Mouse (Mus musculus) ES-E14 (cell line): ENCODE measurements around the gene Cd48. TPM values are rescaled to one million over a fixed set of nuclear protein-coding genes. Genes with fewer than 3 reads are reported as not detected.

Source experiments
- DNase-seq: peaks from one replicate; pipeline ENCODE4 v3.0.0-alpha.2; 2013; ENCODE audit warnings: low read depth, low spot score
- H3K27ac ChIP-seq: 2 replicates; pipeline ENCODE4 v1.5.1; 2012; ENCODE audit warnings: low read depth, mild to moderate bottlenecking, low read length, moderate library complexity, mixed read lengths; ENCODE audit not compliant: poor library complexity, insufficient read depth, severe bottlenecking
- H3K36me3 ChIP-seq: 2 replicates; pipeline ENCODE4 v1.6.1; 2012; ENCODE audit warnings: mild to moderate bottlenecking, low read length, moderate library complexity, mixed read lengths; ENCODE audit not compliant: control insufficient read depth, poor library complexity, insufficient read depth, severe bottlenecking
- H3K4me1 ChIP-seq, 2 experiments: fragments of 150-350 bp in 1 of 2; sonication (generic) in 1 of 2; 2 replicates each; pipeline ENCODE4 v1.6.1; 2012; ENCODE audit warnings: low read length in 2 of 2, mild to moderate bottlenecking in 1 of 2, mixed read lengths in 1 of 2; ENCODE audit not compliant: control insufficient read depth in 2 of 2, insufficient read depth in 2 of 2, poor library complexity in 1 of 2
- H3K4me3 ChIP-seq, 2 experiments: fragments of 150-350 bp in 1 of 2; sonication (generic) in 1 of 2; 2 replicates each; pipeline ENCODE4 v1.5.1; 2012; ENCODE audit warnings: low read length in 2 of 2, low read depth in 1 of 2, mild to moderate bottlenecking in 1 of 2, mixed read lengths in 1 of 2; ENCODE audit not compliant: insufficient read depth in 1 of 2, poor library complexity in 1 of 2, severe bottlenecking in 1 of 2
- H3K9ac ChIP-seq: 2 replicates; pipeline ENCODE4 v1.6.1; 2012; ENCODE audit warnings: low read depth, mild to moderate bottlenecking, low read length, mixed read lengths; ENCODE audit not compliant: poor library complexity, insufficient read depth, severe bottlenecking
- H3K9me3 ChIP-seq: fragments of 150-350 bp; sonication (generic); 2 replicates; pipeline ENCODE4 v1.6.1; 2012; ENCODE audit warnings: low read depth, mild to moderate bottlenecking, low read length; ENCODE audit not compliant: control insufficient read depth, insufficient read depth
- CHD2 ChIP-seq: IDR thresholded peaks from 2 replicates; pipeline ENCODE4 v1.6.1; 2014; ENCODE audit warnings: mild to moderate bottlenecking, low read depth, low read length, inconsistent platforms
- HCFC1 ChIP-seq: IDR thresholded peaks from 2 replicates; pipeline ENCODE4 v1.6.1; 2012; ENCODE audit warnings: low read length, inconsistent platforms, borderline replicate concordance; ENCODE audit not compliant: insufficient read depth
- MAFK ChIP-seq: IDR thresholded peaks from 2 replicates; pipeline ENCODE4 v1.6.1; 2014; ENCODE audit warnings: mild to moderate bottlenecking, low read depth, low read length, inconsistent platforms; ENCODE audit not compliant: insufficient read depth
- ZC3H11A ChIP-seq: IDR thresholded peaks from 2 replicates; pipeline ENCODE4 v1.6.1; 2012; ENCODE audit warnings: low read depth, mild to moderate bottlenecking, inconsistent platforms, low read length, borderline replicate concordance
- ZNF384 ChIP-seq: IDR thresholded peaks from 2 replicates; pipeline ENCODE4 v1.6.1; 2012; ENCODE audit warnings: low read depth, low read length, inconsistent platforms
- in situ Hi-C, 2 experiments: fragments of 600-800 bp; cut with MboI; formaldehyde crosslinking; loops; one replicate each; pipeline ENCODE4 v1.15.1; 2025; ENCODE audit warnings: low sequenced_read_pairs in 2 of 2, inconsistent platforms in 1 of 2; ENCODE audit not compliant: unreplicated experiment in 2 of 2
- total RNA-seq: library from RNA; depleted of rRNA; stranded (reverse); fragments of 300-350 nt; gene quantifications from 2 replicates; pipeline ENCODE4 v1.2.3, GENCODE M21; 2012

The Cd48 gene
- total RNA-seq, 1 experiment = 0.22 TPM

DNA sequence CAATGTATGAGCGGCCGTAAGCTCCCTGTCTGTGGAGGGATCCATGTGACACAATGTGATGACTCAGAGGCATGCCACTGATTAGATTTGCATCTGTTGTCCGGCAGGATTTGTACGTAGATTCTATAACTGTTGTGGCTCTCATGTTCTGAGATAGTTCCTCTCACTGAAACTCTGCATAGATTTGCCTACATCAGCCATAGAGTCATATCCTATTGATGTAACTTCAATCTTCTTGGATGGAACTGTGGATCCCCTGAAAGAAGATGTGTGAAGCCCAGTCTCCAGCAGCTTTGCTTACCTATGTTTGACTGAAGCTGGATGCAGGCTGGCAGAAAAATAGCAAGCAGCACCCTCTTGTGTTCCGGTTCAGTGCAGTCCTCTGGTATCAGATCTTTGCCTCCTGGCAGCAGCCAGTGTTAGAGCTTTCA is 23.2 kb upstream of the Cd48 start:
- H3K27ac ChIP-seq = no peak overlapping the region

DNA sequence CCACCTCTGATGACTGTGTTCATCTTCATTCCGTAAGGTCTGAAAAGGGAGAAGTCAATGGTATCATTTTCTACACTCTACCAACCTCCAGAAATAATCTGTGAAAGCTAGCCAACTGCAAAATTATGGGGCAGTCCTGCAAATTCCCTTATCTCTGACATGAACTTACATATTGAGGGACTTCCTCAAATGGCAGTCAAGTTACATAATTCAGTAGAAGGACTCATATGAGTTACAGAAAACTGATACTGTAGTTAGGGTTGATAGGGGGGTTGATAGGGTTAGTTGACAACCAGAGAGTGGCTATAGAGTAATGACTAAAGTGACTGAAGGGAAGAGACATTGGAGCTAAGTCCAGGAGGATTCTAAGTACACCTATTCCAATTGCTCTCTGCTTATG is 21.4 kb upstream of the Cd48 start:
- no peak overlapping the region for H3K9ac ChIP-seq
- in situ Hi-C loops = no loop called here
- H3K4me3 ChIP-seq = no peak overlapping the region
- no peak overlapping the region for H3K27ac ChIP-seq
- TF ChIP-seq ZC3H11A (no peak), ZNF384 (no peak)
- no peak for DNase-seq
- H3K36me3 ChIP-seq = no peaks in the 10 kb centered on the region
- no peaks in the 10 kb centered on the region for H3K4me1 ChIP-seq
- H3K9me3 ChIP-seq = no peaks in the 10 kb centered on the region

More for the DNA sequence above, 23.2 kb upstream of the Cd48 start:
- Histone ChIP-seq H3K36me3 (no peaks in the 10 kb centered on the region), H3K4me3 (no peak overlapping the region), H3K9me3 (no peaks in the 10 kb centered on the region), H3K9ac (no peak overlapping the region), H3K4me1 (no peaks in the 10 kb centered on the region)
- in situ Hi-C loops = no loop called here
- TF ChIP-seq CHD2 (no peak), ZC3H11A (no peak), ZNF384 (no peak), HCFC1 (no peak), MAFK (no peak)
- DNase-seq = no peak

DNA sequence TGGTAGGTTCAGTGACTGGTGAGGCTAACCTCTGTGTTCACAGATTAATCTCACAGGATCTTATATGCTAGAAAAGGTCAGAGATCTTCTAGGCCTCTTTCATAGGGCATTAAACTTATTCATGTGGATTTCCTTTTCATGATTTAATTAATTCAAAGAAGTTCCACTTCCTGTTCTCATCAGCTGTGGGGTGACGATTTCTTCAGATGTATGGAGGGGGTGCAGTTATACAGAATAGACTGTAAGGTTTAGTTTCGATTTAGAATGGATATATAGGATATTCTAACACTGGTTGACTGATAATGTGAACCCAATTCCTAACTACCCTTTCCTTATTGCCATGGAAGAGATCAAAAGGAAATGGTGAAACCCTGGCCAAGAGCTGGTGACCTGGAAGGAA is 20.3 kb upstream of the Cd48 start:
- Histone ChIP-seq H3K4me1 (no peaks in the 10 kb centered on the region), H3K9ac (no peak overlapping the region), H3K36me3 (no peaks in the 10 kb centered on the region), H3K4me3 (no peak overlapping the region), H3K27ac (no peak overlapping the region), H3K9me3 (no peaks in the 10 kb centered on the region)
- no peak for DNase-seq
- TF ChIP-seq ZNF384 = no peak
- TF ChIP-seq ZC3H11A = no peak
- TF ChIP-seq CHD2 = no peak
- TF ChIP-seq HCFC1 = no peak
- in situ Hi-C loops = no loop called here

DNA sequence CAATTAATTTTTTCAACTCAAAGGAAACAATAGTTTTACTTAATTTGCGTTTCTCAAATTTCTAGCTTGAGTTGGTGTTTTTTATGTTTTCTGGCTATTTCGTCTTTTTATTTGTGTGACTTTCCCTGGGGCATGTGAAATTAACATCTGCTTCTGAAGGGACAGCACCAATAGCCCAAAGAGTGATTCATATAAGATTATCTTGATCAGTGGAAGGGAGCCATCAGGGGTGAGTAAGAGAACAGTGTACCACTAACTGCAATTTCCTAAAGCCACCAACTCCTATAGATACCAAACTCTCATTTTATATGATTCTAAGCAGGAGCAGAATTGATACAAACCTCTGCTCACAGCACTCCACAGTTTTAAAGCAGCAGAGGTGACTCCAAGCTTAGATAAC is 18.1 kb upstream of the Cd48 start:
- no peaks in the 10 kb centered on the region for H3K4me1 ChIP-seq
- H3K9me3 ChIP-seq = no peaks in the 10 kb centered on the region
- in situ Hi-C loops = no loop called here
- no peak overlapping the region for H3K4me3 ChIP-seq
- DNase-seq = no peak
- no peak overlapping the region for H3K27ac ChIP-seq
- H3K36me3 ChIP-seq = no peaks in the 10 kb centered on the region
- no peak overlapping the region for H3K9ac ChIP-seq
- TF ChIP-seq ZNF384 (no peak), CHD2 (no peak), ZC3H11A (no peak), HCFC1 (no peak), MAFK (no peak)

DNA sequence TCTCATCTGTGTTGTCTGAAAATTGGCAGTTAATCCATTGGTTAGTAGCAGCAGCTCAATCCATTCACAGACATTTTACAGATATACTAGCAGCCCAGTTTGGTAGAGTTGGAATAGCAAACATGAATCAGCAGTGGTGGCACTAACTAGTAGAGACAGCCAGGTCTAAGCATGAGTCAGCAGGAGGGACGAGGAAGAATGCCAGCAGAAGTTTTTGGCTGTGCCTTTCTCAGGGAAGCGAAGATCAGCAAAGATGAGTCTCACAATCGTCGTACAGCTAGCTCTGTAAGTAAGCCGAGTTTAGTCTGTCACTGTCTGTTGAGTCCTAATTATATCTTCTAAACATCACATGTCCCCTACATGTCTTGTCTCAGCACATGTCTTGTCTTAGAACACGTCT is 15.5 kb upstream of the Cd48 start:
- in situ Hi-C loops = no loop called here
- no peaks in the 10 kb centered on the region for H3K4me1 ChIP-seq
- TF ChIP-seq ZNF384 = no peak
- no peak for TF ChIP-seq MAFK
- TF ChIP-seq ZC3H11A = no peak
- no peak for TF ChIP-seq HCFC1
- no peak for TF ChIP-seq CHD2
- DNase-seq = no peak
- H3K9ac ChIP-seq = no peak overlapping the region
- H3K4me3 ChIP-seq = no peak overlapping the region
- no peaks in the 10 kb centered on the region for H3K9me3 ChIP-seq
- H3K36me3 ChIP-seq = no peaks in the 10 kb centered on the region
- H3K27ac ChIP-seq = no peak overlapping the region
